Mouse (Mus musculus) thymus, postnatal 4 days (tissue): ENCODE measurements around the gene Rap1a.

Source experiments
- DNase-seq: peaks from one replicate; pipeline ENCODE4 v3.0.0; 2021

The Rap1a gene

GRCm38 (mm10) chr3:105758098-105758497 lies 43.0 kb downstream of the Rap1a start:
- DNase-seq: no peak

DNA sequence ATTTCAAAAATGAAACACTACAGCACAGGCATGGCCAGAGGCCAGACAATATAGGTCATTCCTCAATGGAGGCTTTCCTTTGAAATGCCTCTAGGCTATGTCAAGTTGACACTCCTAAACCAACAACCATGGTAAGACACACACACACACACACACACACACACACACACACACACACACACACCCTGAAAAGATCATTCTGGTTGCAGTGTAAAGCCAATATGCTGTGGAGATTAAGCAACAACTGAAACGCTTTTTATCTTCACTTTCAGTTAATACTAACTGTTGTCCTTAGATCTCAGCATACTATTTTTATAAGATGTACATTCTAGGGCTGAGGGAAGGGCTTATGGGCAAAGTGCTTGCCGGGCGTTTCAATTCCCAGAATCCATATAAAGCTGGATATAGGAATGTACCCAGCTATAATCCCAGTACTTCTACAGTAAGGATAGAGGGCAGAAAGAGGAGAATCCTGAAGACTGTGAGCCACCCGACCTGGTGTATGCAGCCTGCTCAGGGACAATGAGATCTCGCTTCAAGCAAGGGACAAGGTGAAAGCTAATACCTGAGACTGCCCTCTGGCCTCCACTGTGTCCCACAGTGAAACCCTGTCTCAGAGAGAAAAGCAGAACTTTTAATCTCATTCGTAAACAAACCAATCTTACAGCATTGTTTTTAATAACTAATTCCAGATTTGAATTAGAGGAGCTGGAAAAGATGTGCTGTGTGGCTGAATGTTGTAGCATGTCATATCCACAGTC lies 43.6 kb downstream of the Rap1a start:
- DNase-seq: no peak

DNA sequence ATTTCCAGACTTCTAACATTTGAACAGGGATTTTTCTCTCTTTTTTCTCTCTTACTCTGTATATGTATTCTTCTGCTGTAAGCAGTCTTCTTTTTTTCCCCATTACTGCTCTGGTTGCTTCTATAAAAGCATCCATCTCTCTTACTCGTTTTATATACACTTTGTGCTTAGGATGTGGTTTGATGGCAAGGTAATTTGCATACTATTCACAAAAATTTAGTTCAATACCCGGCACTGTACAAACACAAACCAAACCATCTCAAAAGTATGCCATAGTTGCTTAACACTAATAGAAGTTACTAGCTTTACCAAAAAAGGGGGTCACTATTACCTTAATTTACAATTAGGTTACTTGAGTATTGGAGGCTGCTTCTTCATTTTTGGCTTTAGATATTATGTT lies 44.6 kb downstream of the Rap1a start:
- no peak for DNase-seq

DNA sequence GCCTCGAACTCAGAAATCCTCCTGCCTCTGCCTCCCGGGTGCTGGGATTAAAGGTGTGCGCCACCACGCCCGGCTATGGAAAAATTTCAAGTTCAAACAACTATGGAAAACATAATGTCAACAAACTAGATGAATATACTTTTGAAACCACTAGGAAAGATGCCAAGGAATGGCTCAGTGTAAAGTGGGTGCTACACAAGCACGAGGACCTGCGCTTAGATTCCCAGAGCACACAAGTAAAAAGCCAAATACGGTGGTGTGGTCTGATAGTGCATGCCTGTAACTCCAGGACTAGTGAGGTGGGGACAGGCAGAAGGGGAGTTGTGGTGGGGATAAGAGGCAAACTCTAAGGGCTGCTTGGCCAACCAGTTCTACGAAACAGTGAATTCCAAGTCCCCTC lies 46.0 kb downstream of the Rap1a start:
- DNase-seq: no peak

DNA sequence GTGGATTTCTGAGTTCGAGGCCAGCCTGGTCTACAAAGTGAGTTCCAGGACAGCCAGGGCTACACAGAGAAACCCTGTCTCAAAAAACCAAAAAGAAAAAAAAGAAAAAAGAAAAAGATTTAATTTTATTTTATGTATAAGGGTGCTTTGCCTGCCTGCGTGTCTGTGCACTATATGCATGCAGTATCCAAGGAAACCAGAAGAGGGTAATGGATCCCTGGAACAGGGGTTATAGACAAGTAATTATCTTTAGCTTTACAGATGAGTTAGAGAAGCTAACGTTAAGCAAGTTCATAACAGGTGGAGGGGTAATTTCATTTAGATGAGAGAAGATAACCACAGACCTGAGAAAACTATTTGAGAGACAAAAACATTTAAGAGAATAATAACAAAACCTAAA lies 47.0 kb downstream of the Rap1a start:
- no peak for DNase-seq

- DNase-seq: no peak
Observed at GRCm38 (mm10) chr3:105750810-105751209, 50.3 kb downstream of the Rap1a start.

DNA sequence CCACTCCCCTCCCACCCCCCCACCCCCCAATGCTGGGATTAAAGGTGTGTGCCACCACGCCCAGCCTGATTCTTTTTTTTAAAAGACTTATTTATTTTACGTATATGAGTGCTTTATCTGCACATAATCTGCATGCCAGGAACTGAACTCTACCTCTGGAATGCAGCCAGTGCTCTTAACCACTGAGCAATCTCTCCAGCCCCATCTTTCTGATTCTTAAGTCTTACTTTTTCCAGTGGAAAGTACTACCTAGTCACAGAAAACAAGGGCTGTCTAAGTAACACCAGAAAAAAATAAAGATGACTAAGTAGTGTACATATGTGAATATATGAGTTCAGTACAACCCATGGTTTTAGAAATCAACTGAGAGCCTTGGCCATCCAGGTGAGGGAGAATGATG lies 54.6 kb downstream of the Rap1a start:
- DNase-seq: no peak

DNA sequence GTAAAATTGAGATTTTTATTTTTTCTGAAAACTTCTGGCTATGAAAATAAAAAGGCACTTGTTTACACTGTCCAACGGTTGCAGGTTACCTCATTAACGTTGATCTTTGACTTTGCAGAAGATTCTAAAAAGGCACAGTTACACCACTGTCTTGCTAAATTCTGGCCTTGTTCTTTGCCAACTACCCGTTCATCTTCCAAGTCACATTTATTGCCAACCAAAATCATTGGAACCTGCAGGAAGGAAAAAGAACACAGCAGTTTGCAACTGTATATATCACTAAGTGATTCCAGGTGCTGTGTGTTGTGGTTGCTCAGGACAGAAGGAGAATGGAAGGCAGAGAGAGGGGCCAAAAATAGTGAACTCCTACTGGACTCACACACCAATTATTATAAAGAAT lies 63.5 kb downstream of the Rap1a start:
- DNase-seq: no peak

DNA sequence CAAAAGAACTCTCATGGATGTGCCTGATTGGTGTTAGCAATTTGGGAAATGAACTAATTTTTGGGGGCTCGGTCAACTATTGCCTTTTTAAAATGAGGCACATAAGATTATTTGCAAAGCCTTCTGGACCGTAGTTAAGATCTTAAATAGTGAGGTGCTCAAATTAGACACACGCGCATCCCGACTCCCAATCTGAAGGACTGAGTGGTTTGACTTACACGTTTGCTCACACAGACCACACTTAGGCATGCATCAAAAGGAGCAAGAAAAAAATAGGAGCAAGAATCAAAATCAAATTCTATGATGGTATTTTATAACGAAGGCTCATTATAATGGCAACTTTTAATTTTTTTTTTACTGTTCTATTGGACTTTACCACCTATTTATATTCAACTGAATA lies 64.1 kb downstream of the Rap1a start:
- DNase-seq: no peak

DNA sequence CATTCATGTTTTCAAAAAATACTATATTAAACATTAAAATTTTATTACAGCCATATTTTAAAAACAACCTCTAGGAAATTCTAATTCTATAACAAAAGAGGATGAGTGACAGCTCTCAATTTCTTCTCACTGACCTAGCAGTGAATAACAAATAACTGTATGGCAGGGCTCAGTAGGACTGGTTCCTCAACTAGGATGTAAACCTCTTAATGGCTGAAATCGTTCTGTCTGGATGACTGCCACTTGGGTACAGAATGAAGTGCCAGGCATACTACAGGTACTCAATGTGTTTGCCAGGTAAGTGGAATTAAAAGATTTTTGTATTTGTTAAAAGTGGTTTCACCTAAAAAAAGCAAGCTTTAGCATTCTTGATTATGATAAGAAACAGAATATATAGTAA lies 65.0 kb downstream of the Rap1a start:
- no peak for DNase-seq

DNA sequence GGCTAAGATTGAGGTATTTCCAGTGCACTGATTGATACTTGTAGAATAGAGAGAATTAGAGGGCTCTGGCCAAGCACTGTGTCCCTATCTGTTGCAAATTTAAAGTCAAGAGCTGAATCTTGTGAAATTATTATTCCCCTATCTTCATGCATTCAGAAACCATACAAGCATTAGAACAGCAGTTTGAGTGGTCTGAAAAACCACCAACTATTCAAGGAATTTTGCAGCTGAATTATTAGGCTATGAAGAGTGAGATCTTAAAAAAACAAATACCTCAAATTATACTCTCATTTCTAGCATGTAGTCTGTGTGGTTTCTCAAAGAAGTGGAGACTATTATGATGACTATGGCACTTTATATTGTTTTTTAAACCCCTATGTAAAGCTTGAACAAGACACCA lies 65.9 kb downstream of the Rap1a start:
- DNase-seq: no peak

GRCm38 (mm10) chr3:105733538-105733937 lies 67.6 kb downstream of the Rap1a start:
- no peak for DNase-seq

- no peak for DNase-seq
Observed at GRCm38 (mm10) chr3:105732360-105732759, 68.8 kb downstream of the Rap1a start.

GRCm38 (mm10) chr3:105726037-105726436 lies 75.1 kb downstream of the Rap1a start:
- peak; percentile 73 for DNase-seq

- DNase-seq: no peak
Observed at GRCm38 (mm10) chr3:105722510-105722909, 78.6 kb downstream of the Rap1a start.

DNA sequence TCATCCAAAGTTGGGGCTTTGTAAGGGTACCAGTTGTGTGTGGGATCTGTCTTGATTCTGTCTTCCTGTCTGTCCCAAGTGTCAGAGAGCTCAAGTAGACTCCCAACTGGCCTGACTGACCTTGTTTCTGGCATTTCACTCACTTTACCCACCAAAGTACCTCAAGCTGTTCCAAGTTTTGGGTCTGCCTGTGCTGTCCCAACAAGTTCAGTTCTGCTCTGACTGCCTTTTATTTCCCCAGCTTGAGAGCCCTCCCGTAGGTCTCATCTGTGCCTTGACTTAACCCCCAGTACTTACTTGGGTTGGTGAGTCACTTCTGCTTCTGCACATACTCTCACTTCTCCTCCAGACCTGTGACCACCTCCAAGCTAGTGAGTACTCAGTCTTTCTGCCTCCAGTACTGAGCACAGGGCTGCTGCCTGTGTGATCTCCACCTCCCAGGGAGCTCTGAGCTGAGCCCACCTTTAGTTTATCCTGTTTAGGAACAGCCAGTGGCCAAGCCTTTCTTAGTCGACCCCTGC lies 79.4 kb downstream of the Rap1a start:
- DNase-seq: no peak

DNA sequence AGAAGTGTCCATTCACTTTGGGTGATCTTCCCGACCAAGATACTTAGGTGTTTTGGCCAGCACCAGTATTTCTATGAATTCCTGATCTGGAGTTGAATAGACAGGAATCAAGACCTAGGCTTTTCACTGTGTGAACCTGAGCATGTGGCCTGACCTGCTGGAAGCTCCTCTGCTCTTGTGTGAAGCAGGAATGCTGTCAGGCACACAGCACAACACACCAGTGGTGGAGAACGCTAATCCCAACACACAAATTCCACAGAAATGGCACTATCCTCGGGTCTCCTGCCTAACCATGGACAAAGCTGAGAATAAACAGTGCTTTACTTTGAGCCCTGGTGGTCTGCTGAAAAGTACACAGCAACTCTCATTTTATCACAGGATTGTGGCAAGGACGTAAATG lies 80.6 kb downstream of the Rap1a start:
- no peak for DNase-seq

DNA sequence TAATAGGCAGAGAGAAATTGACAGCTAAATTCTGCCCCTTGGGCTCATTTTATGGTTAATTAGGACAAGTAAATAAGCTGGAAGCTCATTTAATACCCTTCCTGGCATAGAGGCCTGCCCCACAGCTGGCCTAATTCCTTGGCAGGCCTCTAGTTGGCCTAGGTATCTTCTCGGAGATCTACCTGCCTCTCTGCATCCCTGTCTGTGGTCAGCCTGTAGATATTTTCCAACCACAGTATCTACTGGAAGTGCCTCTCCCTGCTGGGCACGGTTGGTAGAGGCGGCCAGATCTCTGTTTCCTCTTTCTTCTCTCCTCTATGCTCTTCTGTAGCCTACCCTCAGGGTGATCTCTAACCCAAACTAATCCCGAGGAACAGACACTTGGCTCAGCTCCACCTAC lies 81.2 kb downstream of the Rap1a start:
- no peak for DNase-seq

GRCm38 (mm10) chr3:105718746-105719145 lies 82.4 kb downstream of the Rap1a start:
- DNase-seq: no peak

DNA sequence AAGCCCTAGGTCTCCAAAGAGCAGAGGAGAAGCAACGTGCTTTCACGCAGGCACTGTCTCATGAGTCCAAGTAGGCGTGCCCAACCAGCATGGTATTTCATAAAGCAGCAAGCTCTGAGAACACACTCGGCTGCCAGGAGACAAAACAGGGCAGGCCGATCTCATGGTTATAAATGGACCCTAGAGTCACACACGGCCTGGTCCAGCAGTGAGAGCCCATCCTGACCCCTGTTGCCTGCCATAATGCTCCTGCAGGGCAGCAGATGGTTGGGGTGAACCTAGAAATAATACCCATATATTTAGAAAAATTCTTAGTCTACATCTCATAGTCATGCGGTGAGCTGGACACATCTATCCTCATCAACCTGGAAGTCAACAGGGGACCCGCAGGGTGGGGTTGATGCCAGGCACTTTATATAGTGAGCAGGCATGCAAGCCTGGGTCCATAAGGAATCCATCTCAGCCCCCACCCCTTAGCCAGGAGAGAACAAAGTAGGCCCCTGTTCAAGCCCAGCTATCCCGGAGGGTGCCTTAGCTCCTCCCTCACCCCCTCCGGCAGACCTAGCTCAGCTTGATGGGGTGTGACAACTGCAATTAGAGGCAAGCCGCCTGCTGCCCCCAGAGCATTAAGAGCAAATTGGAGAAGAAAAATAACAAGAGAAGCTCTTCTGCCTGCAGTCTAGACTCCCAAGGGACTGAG lies 83.1 kb downstream of the Rap1a start:
- DNase-seq: no peak

GRCm38 (mm10) chr3:105716353-105717000 lies 84.7 kb downstream of the Rap1a start:
- no peak for DNase-seq

DNA sequence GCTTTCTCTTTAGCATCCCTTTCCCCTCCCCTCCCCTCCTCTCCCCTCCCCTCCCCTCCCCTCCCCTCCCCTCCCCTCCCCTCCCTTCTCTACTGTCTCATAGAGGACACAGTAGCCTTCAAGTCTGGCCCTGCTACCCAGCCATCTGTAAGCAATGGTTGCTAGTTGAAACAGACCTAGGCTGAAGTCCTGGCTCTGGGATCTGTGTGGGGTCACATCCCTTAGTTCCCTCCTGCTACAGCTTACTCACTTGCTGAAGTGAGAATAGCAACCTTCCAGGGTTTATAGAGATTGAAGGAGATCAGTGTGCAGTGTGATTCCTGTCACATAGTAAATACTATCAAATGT lies 86.3 kb downstream of the Rap1a start:
- DNase-seq: no peak

- no peak for DNase-seq
Observed at GRCm38 (mm10) chr3:105714091-105714819, 86.9 kb downstream of the Rap1a start.
